Mouse (Mus musculus) olfactory bulb, adult 2 months (tissue): ENCODE measurements at regions not wholly inside any gene's neighbourhood (a gene's known extent, or its start where the extent isn't known, plus 50 kb on each side); places are given as distances from the start of the nearest gene placed in this dataset.

Experiments
- CTCF ChIP-seq: fragments of 200-500 bp; IDR thresholded peaks from 2 replicates; pipeline ENCODE4 v1.5.1; 2012; ENCODE audit warnings: low read depth, mild to moderate bottlenecking, low read length, moderate library complexity; ENCODE audit not compliant: insufficient read depth
- POLR2A ChIP-seq: fragments of 200-500 bp; IDR thresholded peaks from 2 replicates; pipeline ENCODE4 v1.6.1; 2012; ENCODE audit warnings: mild to moderate bottlenecking, low read depth, low read length, moderate library complexity; ENCODE audit not compliant: insufficient read depth

- TF ChIP-seq POLR2A (no peak), CTCF (no peak)
These were observed 119.6 kb upstream of the Rnd3 start for GRCm38 (mm10) chr2:51268532-51268931.
